Mouse (Mus musculus) CD4-positive naive resting alpha-beta T cell, adult 76 days (primary cell): ENCODE measurements around the gene Ints6l. TPM values are rescaled to one million over a fixed set of nuclear protein-coding genes. Genes with fewer than 3 reads are reported as not detected.

Source experiments
- total RNA-seq: library from RNA; stranded (reverse); gene quantifications from one replicate; pipeline ENCODE4 v1.2.4, GENCODE M21; 2023

The Ints6l gene
- 51.4 TPM for total RNA-seq

DNA sequence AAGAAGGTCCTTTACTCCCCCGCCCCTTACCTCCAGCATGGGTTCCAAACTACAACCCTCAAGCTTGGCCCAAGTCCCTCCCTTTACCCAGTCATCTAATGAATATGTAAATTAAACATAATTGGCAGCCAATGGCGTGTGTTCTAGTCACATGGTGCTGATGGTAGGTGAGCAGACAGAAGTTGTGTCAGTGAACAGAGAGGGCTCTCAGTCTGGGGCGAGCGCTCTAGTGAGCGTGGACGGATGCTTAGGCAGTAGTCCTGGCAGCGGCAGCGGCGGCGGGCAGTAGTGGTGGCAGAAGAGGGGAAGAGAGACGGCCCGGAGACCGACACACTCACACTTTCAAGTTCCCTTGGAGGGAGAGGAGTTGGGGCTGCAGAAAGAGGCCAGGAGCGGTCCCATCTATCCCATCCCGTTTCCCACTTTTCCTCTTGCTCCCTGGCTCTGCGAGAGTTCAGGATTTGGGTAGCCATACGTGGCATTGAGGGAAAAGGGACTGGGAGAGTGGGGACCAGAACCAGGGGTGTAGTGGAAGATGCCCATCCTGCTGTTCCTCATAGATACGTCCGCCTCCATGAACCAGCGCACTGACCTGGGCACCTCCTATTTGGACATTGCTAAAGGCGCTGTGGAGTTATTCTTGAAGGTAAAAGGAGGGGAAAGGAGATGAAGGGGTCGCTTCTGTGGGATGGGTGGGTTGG lies at the start of gene Ints6l:
Ints6l (plus strand) TSS at position 187 of the 701 bp plus-strand sequence.

DNA sequence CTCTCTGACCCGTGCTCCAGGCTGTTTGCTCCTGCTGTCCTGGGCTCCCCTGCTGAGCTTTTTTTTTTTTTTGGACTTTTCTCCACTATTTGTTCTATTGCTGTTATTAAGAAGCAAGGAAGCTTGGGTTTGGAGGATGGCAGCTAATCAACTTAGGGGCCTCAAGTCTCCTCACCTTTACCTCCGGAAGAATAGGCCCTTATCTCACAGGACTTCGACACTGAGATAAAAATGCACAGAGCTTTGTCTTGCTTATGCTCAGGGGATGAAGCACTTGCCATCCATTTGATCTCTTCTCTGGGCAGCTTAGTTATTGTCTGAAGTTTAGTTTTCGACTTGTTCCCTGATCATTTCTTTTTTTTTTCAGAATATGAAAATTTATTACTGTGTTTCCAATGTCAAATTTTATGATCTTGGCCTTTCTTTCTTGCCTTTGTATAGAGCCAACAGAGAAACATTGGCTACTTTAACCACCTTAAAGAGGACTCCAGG lies 7.1 kb upstream of the Ints6l start, which contains the start of gene Gm2174:
Gm2174 (plus strand) TSS at position 442 of the 492 bp plus-strand sequence.

DNA sequence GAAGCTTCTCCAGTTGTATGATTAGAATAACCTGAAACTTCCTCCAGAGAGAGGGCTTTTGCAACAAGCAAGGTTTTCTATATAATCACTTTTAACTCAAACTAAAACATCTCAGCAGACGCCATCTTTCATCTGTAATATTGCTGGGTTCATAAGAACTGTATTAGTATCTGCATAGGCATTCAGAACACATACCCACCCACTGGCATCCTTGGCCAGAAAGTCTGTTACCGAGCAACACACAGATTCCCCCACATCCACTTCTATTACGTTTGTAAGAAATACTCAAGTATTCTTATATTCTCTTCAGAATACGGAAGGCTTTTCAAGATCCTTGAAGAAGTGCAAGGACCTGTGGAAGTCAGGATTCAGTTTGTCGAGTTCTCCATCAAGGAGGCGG lies 69.8 kb downstream of the Ints6l start, which contains the start of gene Gm10477:
Gm10477 (plus strand) TSS at position 301 of the 400 bp plus-strand sequence.

DNA sequence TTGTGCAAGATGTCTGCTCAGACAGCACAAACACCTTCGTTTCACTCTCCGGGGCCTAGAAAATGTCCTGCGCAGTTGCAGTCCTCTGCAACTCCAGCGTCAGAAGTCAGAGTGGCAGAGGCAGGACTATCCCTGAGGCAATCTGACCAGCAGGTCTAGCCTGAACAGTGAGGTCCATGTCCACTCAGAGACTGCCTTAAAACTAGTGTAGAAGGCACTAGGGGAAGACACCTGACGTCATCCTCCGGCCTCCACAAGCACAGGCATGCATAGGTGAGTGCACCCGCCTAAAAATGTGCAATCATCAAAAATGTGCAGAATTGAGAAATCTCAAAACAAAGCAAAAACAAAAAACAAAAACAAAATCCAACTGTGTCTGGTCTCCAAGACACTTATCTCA lies 94.8 kb downstream of the Ints6l start, which contains the start of gene Gm648:
Gm648 (minus strand) TSS at position 101 of the 400 bp plus-strand sequence.

Other genes starting within 250 kb of the Ints6l start
- gene Gm773, start 242.0 kb upstream of the Ints6l start, total RNA-seq: not detected
- gene Zfp449, start 108.5 kb upstream of the Ints6l start, total RNA-seq: 0.15 TPM
- 0.32 TPM for gene Smim10l2a, start 80.3 kb upstream of the Ints6l start, total RNA-seq
- 1.8 TPM for gene Gm2174, start 6.9 kb upstream of the Ints6l start, total RNA-seq
- not detected for gene Gm10477, start 69.9 kb downstream of the Ints6l start, total RNA-seq
- gene Gm648, start 94.7 kb downstream of the Ints6l start, total RNA-seq: not detected
- gene Mmgt1, start 143.2 kb downstream of the Ints6l start, total RNA-seq: 11.2 TPM
- gene Slc9a6, start 154.9 kb downstream of the Ints6l start, total RNA-seq: 16.9 TPM